Mouse (Mus musculus): ENCODE results near the gene Timm29.

Gene Timm29

GRCm38 (mm10) chr9:21616232-21616781, 23.8 kb downstream of the Timm29 start:
- peak; percentile 86 to 88 for DNase-seq (ENCODE audit: low spot score in 2 of 2)

DNA sequence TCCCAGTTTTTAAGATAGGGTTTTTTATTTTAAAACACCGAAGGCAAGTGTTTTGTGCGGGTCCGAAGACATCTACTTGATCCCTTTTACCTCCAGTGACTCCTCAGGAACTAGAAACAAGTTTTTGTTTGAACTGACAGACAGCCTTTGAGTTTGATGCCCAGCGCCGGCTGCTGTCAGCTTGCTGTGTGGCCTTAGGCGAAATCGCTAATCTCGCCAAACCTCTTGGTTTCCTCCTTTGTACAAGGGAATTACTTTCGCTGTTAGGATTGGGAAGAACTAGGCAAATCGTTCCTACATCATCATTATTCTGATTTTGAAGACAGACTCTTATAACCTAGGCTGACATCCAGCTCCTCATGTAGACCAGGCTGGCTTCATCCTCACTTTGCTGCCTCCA, 24.5 kb downstream of the Timm29 start:
- DNase-seq (ENCODE audit: low spot score in 2 of 2): no peak

GRCm38 (mm10) chr9:21620229-21620628, 27.7 kb downstream of the Timm29 start:
- DNase-seq (ENCODE audit: low spot score in 2 of 2): no peak

DNA sequence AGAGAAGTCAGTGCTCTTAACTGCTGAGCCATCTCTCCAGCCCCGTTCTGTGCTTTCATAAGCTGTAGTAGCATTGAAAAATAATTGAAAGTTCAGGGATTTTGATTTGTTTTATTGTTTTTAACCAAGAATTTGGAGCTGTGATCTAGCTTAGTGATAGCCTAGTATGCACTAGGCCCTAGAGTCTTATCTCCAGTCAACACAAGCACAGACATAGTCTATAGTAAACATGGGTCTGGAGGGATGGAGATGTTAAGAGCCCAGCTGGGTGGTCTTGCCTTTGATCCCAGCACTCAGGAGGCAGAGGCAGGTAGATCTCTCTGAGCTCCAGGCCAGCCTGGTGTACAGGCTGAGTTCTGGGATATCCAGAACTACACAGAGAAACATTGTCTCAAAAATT, 30.2 kb downstream of the Timm29 start:
- no peak for DNase-seq (ENCODE audit: low spot score in 2 of 2)

DNA sequence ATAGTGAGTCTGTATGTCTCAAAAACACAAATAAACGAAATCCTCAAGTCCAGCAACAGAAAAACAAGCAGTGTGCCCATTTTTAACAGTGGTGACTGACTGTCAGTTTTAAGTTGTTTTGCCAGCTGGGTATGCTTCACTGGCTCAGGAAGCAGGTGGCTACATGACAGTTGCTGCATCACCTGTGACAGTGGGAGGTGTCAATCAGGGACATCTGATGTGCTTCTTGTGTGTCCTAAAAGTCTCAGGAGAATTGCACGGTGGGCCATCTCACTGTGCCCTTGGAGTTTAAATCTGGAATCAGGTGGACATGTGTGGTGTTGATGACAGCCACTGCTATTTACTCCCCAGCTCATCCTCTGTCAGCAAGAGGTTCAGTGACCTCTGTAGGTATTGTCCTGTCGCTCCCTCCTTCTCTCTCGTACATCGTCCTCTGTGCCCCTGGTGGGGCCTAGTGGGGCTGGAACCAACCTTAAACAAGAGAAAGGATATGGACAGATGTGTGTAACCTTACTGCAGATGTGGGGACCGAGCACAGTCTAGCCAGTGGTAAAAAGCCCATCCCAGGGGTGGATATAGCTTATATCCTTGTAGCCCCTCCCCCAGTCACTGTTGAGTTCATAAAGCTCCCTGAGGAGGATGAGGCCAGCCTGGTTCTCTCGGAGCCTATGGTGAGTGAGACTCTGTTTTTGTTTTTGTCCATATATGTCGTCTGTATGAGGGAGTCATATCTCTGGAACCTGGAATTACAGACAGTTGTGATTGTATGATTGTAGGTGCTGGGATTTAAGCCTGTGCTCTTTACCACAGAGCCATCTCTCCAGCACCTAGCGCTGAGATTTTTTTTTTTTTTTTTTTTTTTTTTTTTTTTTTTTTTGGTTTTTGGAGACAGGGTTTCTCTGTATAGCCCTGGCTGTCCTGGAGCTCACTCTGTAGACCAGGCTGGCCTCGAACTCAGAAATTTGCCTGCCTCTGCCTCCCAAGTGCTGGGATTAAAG, 33.1 kb downstream of the Timm29 start:
- DNase-seq (ENCODE audit: low spot score in 2 of 2): no peak

- no peak for DNase-seq (ENCODE audit: low spot score in 2 of 2)
Measured at GRCm38 (mm10) chr9:21626571-21626970, 34.0 kb downstream of the Timm29 start.

GRCm38 (mm10) chr9:21627145-21627795, 34.7 kb downstream of the Timm29 start:
- no peak for DNase-seq (ENCODE audit: low spot score in 2 of 2)

- DNase-seq (ENCODE audit: low spot score in 2 of 2): peak in 1 of 2 experiments; percentile 26
Measured at GRCm38 (mm10) chr9:21630673-21631072, 38.2 kb downstream of the Timm29 start.

- no peak for DNase-seq (ENCODE audit: low spot score in 2 of 2)
Measured at GRCm38 (mm10) chr9:21633106-21633505, 40.6 kb downstream of the Timm29 start.

DNA sequence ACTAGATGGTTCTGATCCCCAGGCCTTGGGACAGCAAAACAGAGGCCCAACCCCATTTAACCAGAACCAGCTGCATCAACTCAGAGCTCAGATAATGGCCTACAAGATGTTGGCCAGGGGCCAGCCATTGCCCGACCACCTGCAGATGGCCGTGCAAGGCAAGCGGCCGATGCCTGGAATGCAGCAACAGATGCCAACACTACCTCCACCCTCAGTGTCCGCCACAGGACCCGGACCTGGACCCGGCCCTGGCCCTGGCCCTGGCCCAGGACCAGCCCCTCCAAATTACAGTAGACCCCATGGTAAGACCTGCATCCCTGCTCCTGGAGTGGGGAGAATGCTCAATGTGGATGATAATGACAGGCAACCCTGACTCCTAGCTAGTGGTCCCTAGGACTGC, 43.1 kb downstream of the Timm29 start:
- DNase-seq (ENCODE audit: low spot score in 2 of 2): peak in 1 of 2 experiments; percentile 18

- DNase-seq (ENCODE audit: low spot score in 2 of 2): no peak
Measured at GRCm38 (mm10) chr9:21639031-21639430, 46.5 kb downstream of the Timm29 start.

Measured in frontal cortex, postnatal 10 days (tissue).